Mouse (Mus musculus) heart, embryonic 13.5 days (tissue): ENCODE results near the gene Rab19. TPM values are rescaled to one million over a fixed set of nuclear protein-coding genes. Genes with fewer than 3 reads are reported as not detected.
"Not testable (repeated sequence)": the region's sequence is repeated elsewhere in the genome, so short reads cannot be mapped to it uniquely, and the experiment has no call there.

Experiments used
- ATAC-seq: fragments of 200-750 bp; cut with Nextera tagmentation; 2 replicates; pipeline ENCODE4 v1.8.0; 2017; ENCODE audit warnings: moderate TSS enrichment; ENCODE audit not compliant: insufficient number of reproducible peaks, low FRiP score, low TSS enrichment; ENCODE audit errors: extremely low read depth
- H3K27ac ChIP-seq: fragments of 300-500 bp; sonication (generic); replicated peaks from 2 replicates; pipeline ENCODE4 v1.5.1; 2015; ENCODE audit warnings: moderate library complexity, mild to moderate bottlenecking, inconsistent platforms
- H3K27me3 ChIP-seq: fragments of 300-500 bp; sonication (generic); replicated peaks from 2 replicates; pipeline ENCODE4 v1.6.1; 2015; ENCODE audit warnings: mild to moderate bottlenecking, inconsistent platforms
- H3K36me3 ChIP-seq: fragments of 300-500 bp; sonication (generic); 2 replicates; pipeline ENCODE4 v1.6.1; 2015; ENCODE audit warnings: mild to moderate bottlenecking, inconsistent platforms
- H3K4me1 ChIP-seq: fragments of 300-500 bp; sonication (generic); 2 replicates; pipeline ENCODE4 v1.6.1; 2015; ENCODE audit warnings: inconsistent platforms
- H3K4me2 ChIP-seq: fragments of 300-500 bp; sonication (generic); 2 replicates; pipeline ENCODE4 v1.6.1; 2015; ENCODE audit warnings: inconsistent platforms, mild to moderate bottlenecking, moderate library complexity
- H3K4me3 ChIP-seq: fragments of 300-500 bp; sonication (generic); 2 replicates; pipeline ENCODE4 v1.5.1; 2015; ENCODE audit warnings: moderate library complexity, mild to moderate bottlenecking, inconsistent platforms
- H3K9ac ChIP-seq: fragments of 300-500 bp; sonication (generic); 2 replicates; pipeline ENCODE4 v1.6.1; 2015; ENCODE audit warnings: inconsistent platforms, mild to moderate bottlenecking, moderate library complexity
- H3K9me3 ChIP-seq: fragments of 300-500 bp; sonication (generic); 2 replicates; pipeline ENCODE4 v1.6.1; 2016; ENCODE audit warnings: inconsistent platforms
- WGBS: fragments of 180-500 bp; shearing (Covaris S2); methylation state at CpG from one replicate; pipeline ENCODE4 v1.1.7; 2015; ENCODE audit warnings: mixed read lengths; 5-methylcytosine and 5-hydroxymethylcytosine counted together
- polyA plus RNA-seq: library from polyadenylated mRNA; unstranded; fragments of >200 nt; fragmentation: Nextera tagmentation; extraction: Ambion mirVana; gene quantifications from 2 replicates; pipeline ENCODE4 v1.2.1, GENCODE M21; 2015

Gene Rab19
- polyA plus RNA-seq, 1 experiment from 2014 or later, result 0.41 TPM

GRCm38 (mm10) chr6:39348946-39349345 is 32.0 kb upstream of the Rab19 start:
- WGBS, result 87% methylated on average over 6 of the region's 6 CpGs
- ATAC-seq, result no peak
- Histone ChIP-seq H3K9ac (no peak overlapping the region), H3K9me3 (no peaks in the 10 kb centered on the region), H3K4me2 (no peak overlapping the region), H3K27me3 (no peaks in the 10 kb centered on the region), H3K36me3 (peaks cover 89% of the 10 kb centered on the region), H3K27ac (peak overlapping the region; percentile 12; the same call in 1 of the 2 replicates), H3K4me3 (no peak overlapping the region), H3K4me1 (no peaks in the 10 kb centered on the region)

DNA sequence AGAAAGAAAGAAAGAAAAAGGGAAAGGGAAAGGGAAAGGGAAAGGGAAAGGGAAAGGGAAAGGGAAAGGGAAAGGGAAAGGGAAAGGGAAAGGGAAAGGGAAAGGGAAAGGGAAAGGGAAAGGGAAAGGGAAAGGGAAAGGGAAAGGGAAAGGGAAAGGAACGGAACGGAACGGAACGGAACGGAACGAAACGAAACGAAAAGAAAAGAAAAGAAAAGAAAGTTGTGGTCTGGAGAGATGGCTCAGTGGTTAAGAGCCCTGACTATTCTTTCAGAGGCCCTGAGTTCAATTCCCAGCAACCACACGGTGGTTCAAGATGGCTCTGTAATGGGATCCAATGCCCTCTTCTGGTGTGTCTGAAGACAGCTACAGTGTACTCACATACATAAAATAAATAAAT is 21.8 kb upstream of the Rab19 start:
- ATAC-seq, H3K4me3 ChIP-seq, H3K4me2 ChIP-seq, H3K27ac ChIP-seq, H3K9me3 ChIP-seq, H3K9ac ChIP-seq, H3K4me1 ChIP-seq, H3K27me3 ChIP-seq: not testable (repeated sequence)
- WGBS, result 94% methylated on average over 9 of the region's 9 CpGs
- H3K36me3 ChIP-seq, result peaks cover 84% of the 10 kb centered on the region

DNA sequence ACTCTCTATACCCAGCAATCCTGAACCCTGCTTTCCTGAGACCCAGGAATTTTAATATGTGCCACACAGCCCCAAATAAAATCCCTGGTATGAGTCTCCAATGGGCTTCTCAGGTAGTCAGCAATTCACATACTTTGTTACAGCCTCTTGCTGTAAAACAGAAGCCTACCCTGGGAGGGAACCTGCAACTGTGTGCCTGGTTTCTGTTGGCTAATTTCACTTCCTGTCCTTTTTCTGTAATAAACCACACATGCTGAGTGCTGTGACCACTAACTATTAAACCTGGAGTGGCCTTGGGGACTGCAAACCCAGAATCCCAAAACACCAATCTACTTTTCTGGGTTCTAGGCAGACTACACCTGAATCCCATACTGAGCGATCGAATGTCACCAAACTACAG is 18.3 kb upstream of the Rab19 start:
- Histone ChIP-seq H3K4me1 (no peaks in the 10 kb centered on the region), H3K27me3 (no peaks in the 10 kb centered on the region), H3K9ac (no peak overlapping the region), H3K36me3 (peaks cover 77% of the 10 kb centered on the region), H3K4me3 (no peak overlapping the region), H3K9me3 (no peaks in the 10 kb centered on the region), H3K4me2 (no peak overlapping the region), H3K27ac (no peak overlapping the region)
- 89% methylated on average over 2 of the region's 2 CpGs for WGBS
- ATAC-seq, result no peak

DNA sequence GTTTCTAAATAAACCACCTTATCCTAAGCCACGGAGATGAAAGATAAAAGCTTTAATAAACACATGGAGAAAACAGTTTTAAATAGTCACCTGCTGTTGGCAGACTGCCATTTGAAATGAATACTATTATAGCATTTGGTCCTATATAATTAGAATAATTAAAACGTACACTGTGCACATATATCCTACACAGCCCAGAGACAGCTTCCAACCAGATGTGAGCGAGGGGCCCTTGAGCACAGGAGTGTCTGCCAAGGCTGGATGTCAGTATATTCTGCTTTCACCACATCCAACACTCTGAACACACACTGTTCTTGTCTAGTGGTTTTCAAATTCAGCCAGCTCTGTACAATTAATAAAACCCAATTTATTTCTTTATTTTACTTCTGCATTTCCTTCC is 11.3 kb upstream of the Rab19 start:
- Histone ChIP-seq H3K4me1 (peaks cover 17% of the 10 kb centered on the region), H3K4me2 (no peak overlapping the region), H3K36me3 (peaks cover 37% of the 10 kb centered on the region), H3K27ac (no peak overlapping the region), H3K4me3 (no peak overlapping the region), H3K9me3 (no peaks in the 10 kb centered on the region), H3K9ac (no peak overlapping the region), H3K27me3 (no peaks in the 10 kb centered on the region)
- WGBS, result 74% methylated on average over 3 of the region's 3 CpGs
- ATAC-seq, result no peak

DNA sequence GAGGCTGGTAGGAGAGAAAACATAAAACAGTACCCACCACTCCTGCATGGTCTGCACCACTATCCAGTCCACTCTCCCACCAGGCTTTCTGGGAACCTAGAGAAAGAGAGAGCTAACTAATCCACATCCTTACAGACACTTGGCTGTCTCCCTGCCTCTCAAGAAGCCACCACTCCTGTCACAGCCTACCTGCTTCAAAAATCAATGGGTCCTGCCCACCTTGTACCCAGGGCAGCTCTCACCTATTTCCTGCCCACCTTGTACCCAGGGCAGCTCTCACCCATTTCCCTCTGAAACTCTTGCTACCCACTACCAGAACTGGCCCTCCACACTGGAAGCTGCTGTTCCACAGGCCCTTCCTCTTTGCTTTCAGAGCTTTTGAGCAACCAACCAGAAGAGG is 8.9 kb upstream of the Rab19 start:
- Histone ChIP-seq H3K9me3 (no peaks in the 10 kb centered on the region), H3K4me2 (no peak overlapping the region), H3K27ac (peak overlapping the region; percentile 72), H3K27me3 (no peaks in the 10 kb centered on the region), H3K4me3 (no peak overlapping the region), H3K36me3 (peaks cover 19% of the 10 kb centered on the region), H3K4me1 (peaks cover 31% of the 10 kb centered on the region), H3K9ac (no peak overlapping the region)
- no peak for ATAC-seq

DNA sequence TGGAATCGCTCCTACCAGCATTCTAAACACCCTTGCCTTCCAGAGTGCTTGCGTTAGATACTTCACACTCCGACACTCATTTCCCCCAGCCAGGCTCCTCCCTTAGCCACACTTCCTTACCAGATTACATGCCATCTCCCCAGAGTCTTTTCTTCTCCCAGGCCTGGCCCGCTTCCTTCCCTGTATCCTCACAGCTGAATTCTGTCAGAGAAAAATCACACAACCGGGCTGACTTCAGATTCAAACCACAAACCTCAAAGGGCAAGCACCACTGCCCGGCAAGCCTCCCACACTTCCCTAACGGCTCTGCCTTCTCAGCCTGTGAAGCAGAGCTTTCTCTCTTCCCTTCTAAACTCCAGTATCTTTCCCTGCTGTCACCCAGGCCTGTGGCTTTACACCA is 8.2 kb upstream of the Rab19 start:
- Histone ChIP-seq H3K4me2 (0 out of 2 replicates have a peak overlapping the region, but pooled peaks have one; percentile 0), H3K9me3 (no peaks in the 10 kb centered on the region), H3K27me3 (no peaks in the 10 kb centered on the region), H3K9ac (peak overlapping the region; percentile 58), H3K4me3 (no peak overlapping the region), H3K36me3 (peaks cover 14% of the 10 kb centered on the region), H3K27ac (peak overlapping the region; percentile 72), H3K4me1 (peaks cover 33% of the 10 kb centered on the region)
- no peak for ATAC-seq
- 36% methylated on average over 7 of the region's 7 CpGs for WGBS

DNA sequence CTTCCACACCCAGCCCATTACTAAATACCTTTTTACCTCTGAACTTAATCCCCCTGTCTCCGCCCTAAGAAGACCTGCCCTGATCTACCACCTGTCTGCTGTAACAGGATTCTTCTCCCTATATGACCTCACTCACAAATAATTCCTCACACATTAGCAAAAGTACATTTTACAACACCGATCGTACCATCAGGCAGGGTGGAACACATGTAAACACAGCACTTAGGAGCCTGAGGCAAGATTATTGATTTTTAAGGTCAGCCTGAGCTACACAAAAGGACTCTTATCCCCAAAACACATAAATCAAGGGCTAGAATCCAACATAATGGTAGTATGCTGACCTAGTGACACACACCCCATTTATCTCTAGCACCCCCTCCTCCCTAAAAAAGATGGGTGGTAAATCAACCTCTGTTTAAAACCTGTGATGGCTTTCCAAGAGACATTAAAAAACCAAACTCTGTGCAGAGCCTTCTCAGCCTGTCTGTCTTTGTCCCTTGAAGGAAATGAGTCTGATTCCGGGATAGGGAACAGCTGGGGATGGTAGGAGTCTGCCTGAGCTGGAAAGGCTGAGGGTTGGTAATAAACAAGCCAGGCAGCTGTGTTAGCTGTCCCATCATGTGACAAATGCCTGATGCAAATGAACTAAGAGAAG is 7.5 kb upstream of the Rab19 start:
- no peak overlapping the region for H3K4me3 ChIP-seq
- peak overlapping the region; percentile 72 for H3K27ac ChIP-seq
- H3K4me1 ChIP-seq, result peaks cover 35% of the 10 kb centered on the region
- peaks cover 9% of the 10 kb centered on the region for H3K36me3 ChIP-seq
- no peaks in the 10 kb centered on the region for H3K9me3 ChIP-seq
- peak overlapping the region; percentile 58 for H3K9ac ChIP-seq
- no peak overlapping the region for H3K4me2 ChIP-seq
- no peak for ATAC-seq
- H3K27me3 ChIP-seq, result 0 out of 2 replicates have a peak, but pooled peaks cover under 1% of the 10 kb centered on the region
- 78% methylated on average over 4 of the region's 4 CpGs for WGBS

DNA sequence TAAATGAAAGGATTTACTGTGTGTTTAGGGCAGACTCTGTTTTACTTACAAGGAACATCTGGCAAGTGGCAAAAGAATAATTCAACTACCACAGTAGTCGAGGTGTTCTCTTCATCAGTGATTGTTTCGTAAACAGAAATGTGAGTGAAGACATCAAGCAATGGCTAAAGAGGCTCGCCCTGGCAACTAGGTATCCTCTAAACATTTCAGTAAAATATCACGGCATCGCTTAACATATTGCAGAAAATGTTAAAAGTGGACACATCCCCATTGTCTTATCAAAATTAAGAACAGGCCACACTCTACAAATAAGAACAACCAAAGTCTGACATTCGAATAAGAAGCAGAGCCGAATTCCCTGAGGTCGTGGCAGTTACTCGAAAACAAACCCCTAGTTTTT is 4.2 kb upstream of the Rab19 start:
- Histone ChIP-seq H3K4me2 (peak overlapping the region; percentile 82), H3K4me1 (peaks cover 44% of the 10 kb centered on the region), H3K9me3 (no peaks in the 10 kb centered on the region), H3K27ac (peak overlapping the region; percentile 62; the same call in 1 of the 2 replicates), H3K4me3 (peak overlapping the region; percentile 98), H3K9ac (peak overlapping the region; percentile 98), H3K36me3 (peaks cover 8% of the 10 kb centered on the region), H3K27me3 (peaks cover 27% of the 10 kb centered on the region)
- no peak for ATAC-seq
- WGBS, result 21% methylated on average over 9 of the region's 9 CpGs

- Histone ChIP-seq H3K4me2 (peak within 1 kb of the TSS; percentile 82), H3K9ac (peak within 1 kb of the TSS; percentile 98), H3K27me3 (peaks cover 27% of the 10 kb centered on the region), H3K4me3 (peak within 1 kb of the TSS; percentile 98), H3K27ac (peak within 1 kb of the TSS; percentile 62; the same call in 1 of the 2 replicates), H3K9me3 (no peaks in the 10 kb centered on the region), H3K4me1 (peaks cover 45% of the 10 kb centered on the region), H3K36me3 (peaks cover 8% of the 10 kb centered on the region)
- WGBS, result under 1% methylated on average over 42 of the region's 43 CpGs
- peak; percentile 83 for ATAC-seq
These were observed 3.6 kb upstream of the Rab19 start, which contains the start of gene Slc37a3 for GRCm38 (mm10) chr6:39377311-39377827. Gene Slc37a3 (minus strand): TSS chr6:39377675.

- not testable (repeated sequence) for H3K4me3 ChIP-seq, H3K9me3 ChIP-seq, H3K36me3 ChIP-seq, H3K27ac ChIP-seq, H3K4me2 ChIP-seq, H3K9ac ChIP-seq, ATAC-seq
- H3K27me3 ChIP-seq, result peaks cover 27% of the 10 kb centered on the region
- H3K4me1 ChIP-seq, result peaks cover 36% of the 10 kb centered on the region
- WGBS, result 76% methylated on average over 13 of the region's 13 CpGs
These were observed 2.7 kb upstream of the Rab19 start for GRCm38 (mm10) chr6:39378161-39378835.

- no peak overlapping the region for H3K4me2 ChIP-seq
- peaks cover 31% of the 10 kb centered on the region for H3K4me1 ChIP-seq
- ATAC-seq, result no peak
- no peak overlapping the region for H3K9ac ChIP-seq
- no peaks in the 10 kb centered on the region for H3K9me3 ChIP-seq
- peaks cover 2% of the 10 kb centered on the region for H3K36me3 ChIP-seq
- H3K27ac ChIP-seq, result no peak overlapping the region
- 47% methylated on average over 4 of the region's 4 CpGs for WGBS
- H3K4me3 ChIP-seq, result no peak overlapping the region
- peaks cover 30% of the 10 kb centered on the region for H3K27me3 ChIP-seq
These were observed 1.8 kb upstream of the Rab19 start for GRCm38 (mm10) chr6:39379224-39379623.
